Mouse (Mus musculus) layer of hippocampus, adult 9-11 months (tissue): ENCODE data around the gene Usp39.

Experiments
- DNase-seq: peaks from one replicate; pipeline ENCODE4 v3.0.0; 2022

Usp39 gene

DNA sequence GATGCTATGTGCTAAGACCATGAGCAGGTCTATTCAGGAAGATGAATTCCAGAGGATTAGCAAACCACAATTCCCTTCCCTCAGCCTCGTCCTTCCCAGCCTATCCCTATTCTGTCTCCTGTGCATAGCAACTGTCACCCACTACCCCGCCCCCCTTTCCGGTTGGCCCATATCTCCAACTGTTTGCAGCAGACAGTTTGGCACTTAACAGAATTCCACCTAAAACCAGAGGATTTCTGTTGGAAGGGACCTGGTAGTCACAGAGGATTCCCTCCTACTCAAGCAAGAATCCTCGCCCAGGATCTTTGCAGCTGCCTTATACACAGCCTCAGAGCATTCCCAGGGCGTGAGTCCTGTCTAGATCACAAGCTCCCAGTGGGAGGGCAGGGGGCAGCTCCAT is 26.2 kb upstream of the Usp39 start:
- DNase-seq: peak; percentile 54

GRCm38 (mm10) chr6:72370091-72370490 is 25.1 kb upstream of the Usp39 start:
- DNase-seq: no peak

DNA sequence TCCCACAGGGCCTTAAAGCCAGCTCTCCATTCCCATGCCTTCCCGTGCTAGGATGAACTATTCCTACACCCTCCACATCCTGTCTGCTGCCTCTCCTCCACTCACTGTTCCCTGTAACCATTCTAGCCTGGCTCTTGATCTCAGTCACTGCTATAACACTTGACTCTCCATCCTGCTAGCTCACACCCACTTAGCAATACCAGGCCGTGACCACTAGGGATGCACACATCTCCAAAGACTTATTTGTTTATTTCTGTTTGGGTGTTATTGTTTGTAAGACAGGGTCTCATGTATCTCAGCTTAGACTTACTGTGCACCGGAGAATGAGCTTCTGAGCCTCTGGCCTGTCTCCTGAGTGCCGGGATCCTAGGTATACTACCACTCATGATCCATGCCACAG is 24.6 kb upstream of the Usp39 start:
- DNase-seq: no peak

DNA sequence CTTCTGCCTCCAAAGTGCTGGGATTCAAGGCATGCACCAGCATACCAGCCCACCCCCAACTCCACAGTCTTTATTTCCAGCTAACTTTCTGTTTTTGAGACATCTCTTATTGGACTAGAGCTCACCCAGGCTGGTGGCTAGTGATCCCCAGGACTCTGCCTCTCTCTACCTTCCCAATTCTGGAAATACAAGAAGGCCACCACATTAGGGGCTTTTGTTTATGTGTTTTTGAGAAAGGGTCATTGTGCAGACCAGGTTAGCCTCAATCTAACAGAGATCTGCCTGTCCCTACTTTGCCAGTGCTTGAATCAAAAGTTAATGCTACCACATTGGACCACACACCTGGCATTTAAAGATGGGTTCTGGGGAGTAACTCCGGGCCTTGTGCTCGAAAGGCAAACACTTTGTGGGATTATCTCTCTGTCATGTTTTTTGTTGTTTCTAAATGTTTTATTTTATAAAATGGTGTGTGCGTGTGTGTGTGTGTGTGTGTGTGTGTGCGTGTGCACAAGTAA is 22.5 kb upstream of the Usp39 start:
- no peak for DNase-seq

- DNase-seq: no peak
Measured at GRCm38 (mm10) chr6:72366844-72367443, 22.0 kb upstream of the Usp39 start, which contains the start of gene Rnf181. Rnf181 (minus strand) TSS chr6:72366956.

DNA sequence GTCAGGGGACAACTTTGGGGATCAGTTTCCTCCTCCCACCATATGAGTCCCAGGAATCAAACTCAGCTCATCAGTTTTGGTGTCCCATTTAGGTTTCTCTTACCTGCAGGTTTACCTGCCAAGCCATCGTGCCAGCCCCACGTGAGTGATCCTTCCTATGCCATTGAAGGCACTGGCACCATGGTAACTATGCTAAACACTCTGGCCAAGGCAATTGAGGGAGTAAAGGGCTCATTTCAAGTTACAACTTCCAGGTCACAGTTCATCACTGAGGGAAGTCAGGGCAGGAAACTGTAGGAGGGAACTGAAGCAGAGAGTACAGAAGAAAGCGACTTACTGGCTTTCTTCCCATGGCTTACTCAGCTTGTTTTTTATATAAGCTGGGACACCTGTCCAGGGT is 21.3 kb upstream of the Usp39 start:
- DNase-seq: no peak

DNA sequence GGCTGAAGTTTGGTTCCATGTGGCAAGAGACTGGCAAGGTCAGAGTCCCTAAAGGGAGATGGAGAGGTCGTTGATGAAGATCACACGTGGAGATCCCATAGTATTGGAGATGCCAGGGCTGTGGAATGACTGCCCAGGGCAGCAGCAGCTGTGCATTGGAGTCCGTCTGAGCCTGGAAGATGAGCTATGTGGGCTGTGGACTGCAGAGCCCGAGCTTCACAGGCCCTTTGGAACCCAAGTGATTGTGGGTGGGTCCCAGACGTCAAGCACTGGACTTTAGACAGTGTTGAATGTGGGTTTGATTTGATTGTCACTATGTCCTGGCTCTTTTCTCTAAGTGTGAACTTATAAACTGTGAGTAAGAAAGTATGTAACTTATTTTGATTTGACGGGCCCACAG is 20.0 kb upstream of the Usp39 start:
- no peak for DNase-seq

GRCm38 (mm10) chr6:72364009-72364408 is 19.0 kb upstream of the Usp39 start:
- no peak for DNase-seq

DNA sequence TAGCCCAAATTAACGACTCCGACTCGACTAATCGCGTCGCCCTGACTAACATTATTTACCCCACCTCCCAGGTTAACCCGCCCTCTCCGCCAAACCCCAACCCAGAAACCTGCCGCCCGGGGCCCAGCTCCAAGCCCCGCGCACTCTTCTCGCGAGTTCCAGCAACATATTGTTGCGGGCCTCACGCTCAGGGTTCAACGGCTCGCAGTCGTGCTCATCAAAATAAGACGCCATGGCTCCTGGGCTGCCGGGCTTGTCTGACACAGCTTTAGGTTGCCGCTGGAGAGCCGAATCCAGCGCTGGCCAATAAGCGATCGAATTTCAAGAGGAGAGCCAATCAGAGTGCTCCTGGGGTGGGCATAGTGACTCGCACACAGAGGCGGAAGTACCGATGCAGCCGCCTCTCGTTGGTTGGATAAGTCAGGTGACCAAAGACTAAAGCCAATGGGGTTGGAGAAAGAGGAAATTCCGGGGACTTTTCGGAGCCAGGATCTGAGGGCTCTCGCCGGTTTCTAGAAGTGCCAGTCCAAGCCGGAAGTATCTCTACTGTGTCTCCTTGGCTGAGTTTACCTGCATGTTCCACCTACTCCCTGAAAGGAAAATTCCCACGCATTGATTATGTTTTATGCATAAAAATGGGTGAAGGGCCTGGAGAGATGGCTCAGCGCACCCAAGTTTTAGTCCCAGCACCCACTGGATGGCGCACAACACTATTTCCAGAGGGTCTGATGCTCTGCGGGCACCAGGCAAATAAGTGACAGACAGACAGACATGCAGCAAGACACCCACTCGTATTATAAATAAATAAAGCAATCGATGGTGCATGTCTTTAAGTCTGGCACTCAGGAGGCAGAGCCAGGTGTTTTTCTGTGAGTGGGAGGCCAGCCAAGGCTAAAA is 17.4 kb upstream of the Usp39 start:
- DNase-seq: peak; percentile 99

DNA sequence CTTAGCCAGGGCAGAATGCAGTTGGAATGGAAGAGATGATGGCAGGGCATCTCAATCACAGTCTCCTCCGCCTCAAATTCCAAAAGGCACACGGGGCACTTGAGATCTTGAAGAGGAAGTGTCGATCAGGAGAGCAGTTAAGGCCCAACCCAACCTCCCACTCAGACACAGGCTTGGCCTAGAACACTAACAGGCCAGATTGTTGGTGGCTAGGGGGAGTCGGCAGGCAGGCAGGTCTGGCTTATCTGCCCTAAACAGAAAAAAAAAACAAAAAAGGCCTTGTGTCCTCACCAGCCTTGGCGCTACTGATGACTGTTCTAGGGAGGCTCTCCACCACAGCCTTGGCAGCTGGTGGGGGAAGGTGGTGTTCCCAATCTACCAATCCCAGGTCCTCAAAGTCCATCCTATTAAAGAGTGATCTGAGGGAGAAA is 16.2 kb upstream of the Usp39 start:
- no peak for DNase-seq

DNA sequence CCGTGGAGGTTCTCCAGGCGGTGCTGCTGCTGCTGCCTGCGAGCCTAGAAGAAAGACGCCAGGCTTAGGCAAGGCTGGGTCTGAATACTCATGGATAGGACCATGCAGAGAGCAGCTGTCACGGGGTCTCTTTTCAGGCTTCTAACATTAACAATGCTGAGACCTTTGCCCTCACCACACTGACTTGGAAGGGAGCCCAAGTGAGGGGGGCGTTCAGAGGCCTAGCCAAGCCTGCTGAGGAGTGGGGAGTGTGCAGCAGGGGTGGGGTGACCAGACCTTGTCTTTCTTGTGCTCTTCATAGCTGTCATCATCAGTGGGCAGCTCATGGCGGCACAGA is 15.6 kb upstream of the Usp39 start:
- DNase-seq: no peak

DNA sequence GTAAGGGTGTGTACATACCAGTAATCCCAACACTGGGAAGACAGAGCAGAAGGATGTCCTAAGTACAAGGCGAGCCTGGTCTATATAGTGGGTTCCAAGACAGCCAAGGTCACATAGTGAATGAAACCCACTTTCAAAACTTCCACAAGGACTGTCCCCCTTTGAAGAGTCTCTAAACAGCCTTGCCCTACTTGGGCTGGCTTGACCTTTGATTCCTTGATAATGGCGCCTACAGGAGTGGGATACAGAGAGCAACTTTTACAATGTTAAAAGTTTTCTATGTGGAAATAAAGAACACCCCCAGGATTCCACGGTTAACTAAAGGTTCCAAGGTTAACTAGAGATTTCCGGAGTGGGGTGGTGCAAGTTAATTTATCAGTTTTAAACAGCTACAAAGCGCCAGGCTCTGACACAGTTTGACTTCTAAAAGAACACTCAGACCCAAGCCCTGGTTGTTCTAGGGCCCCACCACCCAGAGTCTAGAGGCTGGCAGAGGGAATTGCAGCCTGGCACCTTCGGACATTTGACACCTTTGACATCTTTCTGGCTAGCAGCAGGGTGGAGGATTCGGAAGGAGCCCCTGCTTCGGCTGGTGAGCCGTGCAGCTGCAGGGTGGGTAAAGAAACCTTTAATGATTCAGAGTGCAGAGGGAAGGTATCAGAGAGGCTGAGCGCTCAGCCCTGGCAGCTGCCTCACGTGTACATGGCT is 15.1 kb upstream of the Usp39 start:
- DNase-seq: no peak

- no peak for DNase-seq
Measured at GRCm38 (mm10) chr6:72359343-72359742, 14.4 kb upstream of the Usp39 start.

- no peak for DNase-seq
Measured at GRCm38 (mm10) chr6:72358086-72358764, 13.2 kb upstream of the Usp39 start.

DNA sequence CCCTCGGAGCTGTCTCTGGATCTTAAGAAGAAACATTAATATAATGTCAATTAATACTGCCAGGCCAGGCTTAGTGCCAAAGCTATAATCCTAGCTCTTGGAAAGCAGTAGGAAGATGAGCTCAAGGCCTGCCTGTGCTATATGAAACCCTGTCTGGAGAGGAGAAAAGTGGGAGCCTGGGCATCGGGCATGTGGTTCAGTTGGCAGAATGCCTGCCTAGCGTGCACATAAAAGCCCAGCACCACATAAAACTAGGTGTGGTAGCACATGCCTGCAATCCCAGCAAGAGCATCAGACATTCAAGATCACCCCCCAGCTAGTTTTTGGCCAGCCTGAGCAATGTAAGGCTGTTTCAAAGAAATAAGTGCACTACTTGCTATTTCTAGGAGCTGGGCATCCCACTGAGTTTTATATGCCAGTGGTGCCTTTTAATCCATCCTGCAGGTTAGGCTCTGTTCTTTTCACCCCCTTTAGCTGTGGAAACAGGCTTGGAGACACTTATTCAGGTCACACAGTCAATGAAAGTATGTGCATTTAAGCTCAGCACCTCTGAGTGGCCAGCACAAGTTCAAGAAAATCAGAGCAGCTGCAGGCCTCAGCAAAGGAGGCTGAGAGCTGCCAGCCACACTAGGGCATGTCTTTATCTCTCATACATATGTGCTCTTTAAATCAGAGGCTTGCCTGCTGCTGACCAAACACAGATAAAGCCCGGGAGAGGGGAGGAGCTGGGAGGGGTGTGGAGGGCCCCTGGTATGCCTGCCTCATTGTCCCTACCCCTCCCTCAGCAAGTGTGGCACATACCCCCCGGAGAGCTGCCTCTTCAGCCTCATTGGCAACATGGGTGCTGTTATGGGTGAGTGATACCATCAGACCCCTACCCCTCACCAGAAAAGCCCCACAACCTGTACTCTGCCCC is 12.4 kb upstream of the Usp39 start:
- no peak for DNase-seq

DNA sequence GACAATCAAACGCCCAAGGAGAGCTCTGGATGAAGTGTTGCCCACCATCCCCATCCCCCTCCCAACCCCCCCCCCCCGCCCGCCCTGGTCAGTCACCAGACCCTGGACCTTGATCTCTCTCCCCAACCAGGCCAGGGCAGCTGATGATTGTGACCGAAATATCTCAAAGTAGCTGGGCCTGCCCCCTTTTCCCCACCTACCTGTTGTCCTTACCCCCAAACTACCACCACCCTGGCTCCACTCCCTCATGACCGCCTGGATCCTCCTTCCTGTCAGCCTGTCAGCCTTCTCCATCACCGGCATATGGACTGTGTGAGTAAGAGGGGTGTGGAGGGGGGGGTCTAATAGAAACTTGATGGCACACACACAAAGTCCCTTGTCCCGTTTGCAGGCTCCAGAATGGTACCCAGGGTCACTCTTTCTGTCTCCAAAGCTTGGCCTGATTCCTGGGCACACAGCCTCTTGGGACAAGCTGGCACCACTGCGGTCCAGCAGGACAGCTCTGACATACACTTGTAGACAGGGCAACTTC is 11.1 kb upstream of the Usp39 start:
- DNase-seq: peak; percentile 56

GRCm38 (mm10) chr6:72355066-72355911 is 10.3 kb upstream of the Usp39 start, which contains the start of gene Tmem150a:
Tmem150a (plus strand) TSS chr6:72355447.
- DNase-seq: peak; percentile 86

GRCm38 (mm10) chr6:72354025-72354424 is 9.0 kb upstream of the Usp39 start:
- no peak for DNase-seq

DNA sequence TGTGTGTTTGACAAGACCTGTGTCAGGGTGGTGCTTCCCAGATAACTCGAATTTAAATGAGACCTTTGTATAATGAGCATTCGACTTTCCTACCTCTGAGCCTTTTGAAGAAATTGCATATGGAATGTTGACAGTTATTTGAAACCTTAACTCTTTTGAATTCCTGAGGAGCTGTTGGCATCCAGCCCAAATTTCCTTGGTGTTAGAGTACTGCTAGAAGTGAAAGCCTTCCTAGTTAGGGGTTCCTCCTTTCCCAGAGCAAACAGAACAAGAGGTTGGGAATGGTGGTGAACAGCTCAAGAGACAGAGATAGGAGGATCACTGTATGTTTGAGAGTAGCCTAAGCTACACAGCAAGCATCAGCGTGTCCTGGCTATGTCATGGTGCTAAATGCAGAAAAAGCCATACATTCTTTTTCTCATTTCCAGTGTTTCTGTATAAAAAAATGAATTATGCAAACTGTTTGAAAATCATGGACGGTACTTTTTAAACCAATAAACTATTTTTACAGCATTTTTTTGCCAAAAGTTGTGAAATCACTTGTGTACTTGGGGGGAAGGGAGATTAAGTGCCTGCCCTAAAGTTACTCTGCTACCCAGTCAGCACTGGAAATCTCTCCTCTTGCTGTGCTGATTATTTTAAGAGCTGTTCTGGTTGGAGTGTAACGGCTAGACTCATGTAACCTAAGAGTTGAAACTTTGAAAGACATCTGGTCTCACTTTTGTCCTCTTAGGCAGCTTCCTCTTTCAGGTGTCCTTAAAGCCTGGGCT is 7.8 kb upstream of the Usp39 start:
- DNase-seq: no peak

GRCm38 (mm10) chr6:72350214-72350613 is 5.2 kb upstream of the Usp39 start:
- no peak for DNase-seq
